Mouse (Mus musculus): ENCODE data around the gene Zfyve27. TPM values are rescaled to one million over a fixed set of nuclear protein-coding genes. Genes with fewer than 3 reads are reported as not detected.

Zfyve27 gene
- polyA plus RNA-seq, 1 experiment, result 53.1 TPM

DNA sequence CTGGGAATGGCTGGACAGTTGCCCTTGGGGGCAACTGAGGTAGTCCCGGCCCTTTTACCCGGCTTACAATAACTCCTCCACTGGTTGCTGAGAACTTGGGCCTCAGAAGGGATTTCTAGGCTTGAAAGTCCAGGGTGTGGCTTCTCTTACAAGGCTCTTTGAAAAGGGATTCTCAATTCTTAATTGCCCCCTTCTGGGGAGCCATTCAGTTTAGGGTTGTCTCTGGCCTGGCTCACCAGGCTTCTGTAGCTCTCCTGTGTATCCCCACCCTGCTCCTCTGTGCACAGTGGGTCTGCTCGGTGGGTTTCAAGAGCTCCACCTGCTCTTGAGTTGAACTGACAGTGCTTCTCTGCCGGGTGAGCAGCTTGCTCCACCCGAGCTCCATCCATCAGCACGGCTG, 46.2 kb downstream of the Zfyve27 start:
- no peak for TF ChIP-seq CTCF (IDR thresholded peaks at IDR 0.05; ENCODE audit: control insufficient read depth, insufficient read depth, low read length)
- no peak for TF ChIP-seq POLR2A (IDR thresholded peaks at IDR 0.05; ENCODE audit: borderline replicate concordance, control insufficient read depth, low read depth, low read length)
- no peaks in the 10 kb centered on the region for H3K4me1 ChIP-seq (ENCODE audit: control insufficient read depth, insufficient read depth, low read length)
- WGBS, result 54% methylated on average over 6 of the region's 6 CpGs
- H3K4me3 ChIP-seq (replicated peaks; ENCODE audit: control insufficient read depth, low read depth, low read length), result no peak overlapping the region
- H3K27ac ChIP-seq (ENCODE audit: control insufficient read depth, insufficient read depth, low read depth, low read length, poor library complexity), result no peak overlapping the region

DNA sequence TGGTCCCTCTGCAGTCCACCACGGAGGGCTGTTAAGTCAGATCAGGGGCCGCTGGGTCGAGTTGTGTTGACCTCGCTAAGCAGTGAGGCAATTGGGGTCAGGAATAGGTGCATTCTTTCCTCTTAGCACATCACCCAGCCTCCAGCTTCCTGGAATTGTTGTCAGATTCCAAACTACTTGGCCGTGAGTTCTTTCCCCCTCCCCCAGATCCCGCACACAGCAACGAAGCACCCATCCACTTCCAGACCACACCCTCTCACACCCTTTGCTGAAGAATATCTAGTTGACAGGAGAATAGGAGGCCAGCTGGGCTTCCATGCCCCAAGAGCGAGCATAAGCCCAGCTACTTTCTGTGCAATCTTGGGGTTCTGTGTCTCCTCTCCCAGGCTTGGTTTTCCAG, 48.2 kb downstream of the Zfyve27 start:
- 32% methylated on average over 8 of the region's 8 CpGs for WGBS
- Histone ChIP-seq H3K4me3 (replicated peaks; ENCODE audit: control insufficient read depth, low read depth, low read length) (no peak overlapping the region), H3K27ac (ENCODE audit: control insufficient read depth, insufficient read depth, low read depth, low read length, poor library complexity) (no peak overlapping the region), H3K4me1 (ENCODE audit: control insufficient read depth, insufficient read depth, low read length) (no peaks in the 10 kb centered on the region)
- TF ChIP-seq POLR2A (IDR thresholded peaks at IDR 0.05; ENCODE audit: borderline replicate concordance, control insufficient read depth, low read depth, low read length) (no peak), CTCF (IDR thresholded peaks at IDR 0.05; ENCODE audit: control insufficient read depth, insufficient read depth, low read length) (no peak)

DNA sequence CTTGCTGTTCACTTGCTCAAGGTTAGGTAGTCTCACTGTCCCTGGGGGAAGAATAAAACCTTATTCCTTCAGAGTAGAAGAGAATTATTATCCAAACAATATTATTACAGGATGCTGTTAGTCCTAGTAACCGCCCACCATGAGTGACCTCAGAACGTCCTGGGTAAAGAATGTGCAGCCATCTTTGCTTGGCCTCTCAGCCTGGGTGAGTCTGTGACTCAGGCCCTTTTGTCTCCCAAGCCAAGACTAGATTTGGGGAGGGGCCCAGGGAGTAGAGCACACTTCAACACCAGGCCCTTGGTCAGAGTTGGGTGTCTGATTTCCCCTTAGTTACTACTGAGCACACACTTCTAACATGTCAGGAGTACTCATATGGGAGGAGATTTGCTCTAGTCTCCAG, 50.9 kb downstream of the Zfyve27 start:
- 73% methylated on average over 2 of the region's 2 CpGs for WGBS

DNA sequence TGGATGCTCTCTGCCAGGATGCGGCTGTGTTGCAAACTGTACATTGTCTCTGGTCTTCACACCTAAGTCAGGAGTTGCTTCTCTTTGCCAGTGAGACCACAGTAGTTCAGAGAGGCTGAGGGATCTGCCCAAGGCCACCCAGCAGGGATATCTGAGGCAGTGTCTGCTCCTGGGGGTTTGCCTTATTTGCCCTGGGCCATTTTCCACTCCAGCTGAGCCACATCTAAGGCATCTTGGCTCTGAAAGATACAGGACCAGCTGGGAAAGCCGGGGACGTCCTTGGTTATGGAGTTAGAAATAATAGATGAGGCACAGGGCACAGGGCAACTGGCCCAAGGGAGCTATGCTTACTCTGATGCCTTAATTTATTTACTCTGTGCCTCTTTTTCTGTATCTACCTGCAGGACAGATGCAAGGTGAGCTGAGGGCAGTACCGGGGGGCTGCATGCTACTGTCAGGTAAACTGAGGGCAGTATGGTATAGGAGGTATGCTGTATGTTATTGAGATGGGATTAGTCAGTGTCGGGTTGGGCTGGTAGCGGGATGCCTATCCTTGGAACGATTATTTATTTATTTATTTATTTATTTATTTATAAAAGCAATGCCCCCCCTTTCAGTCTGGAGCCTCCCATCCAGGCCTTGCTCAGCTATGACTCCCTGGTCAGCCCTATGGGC, 53.1 kb downstream of the Zfyve27 start:
- Histone ChIP-seq H3K4me3 (replicated peaks; ENCODE audit: control insufficient read depth, low read depth, low read length) (no peak overlapping the region), H3K27ac (ENCODE audit: control insufficient read depth, insufficient read depth, low read depth, low read length, poor library complexity) (no peak overlapping the region), H3K4me1 (ENCODE audit: control insufficient read depth, insufficient read depth, low read length) (no peaks in the 10 kb centered on the region)
- WGBS, result 74% methylated on average over 7 of the region's 7 CpGs
- TF ChIP-seq POLR2A (IDR thresholded peaks at IDR 0.05; ENCODE audit: borderline replicate concordance, control insufficient read depth, low read depth, low read length) (no peak), CTCF (IDR thresholded peaks at IDR 0.05; ENCODE audit: control insufficient read depth, insufficient read depth, low read length) (no peak)

More for the DNA sequence above, 50.9 kb downstream of the Zfyve27 start:
- H3K27ac ChIP-seq (ENCODE audit: control insufficient read depth, insufficient read depth, low read depth, low read length, poor library complexity), result no peak overlapping the region
- no peaks in the 10 kb centered on the region for H3K4me1 ChIP-seq (ENCODE audit: control insufficient read depth, insufficient read depth, low read length)
- H3K4me3 ChIP-seq (replicated peaks; ENCODE audit: control insufficient read depth, low read depth, low read length), result no peak overlapping the region
- TF ChIP-seq CTCF (IDR thresholded peaks at IDR 0.05; ENCODE audit: control insufficient read depth, insufficient read depth, low read length), result no peak
- no peak for TF ChIP-seq POLR2A (IDR thresholded peaks at IDR 0.05; ENCODE audit: borderline replicate concordance, control insufficient read depth, low read depth, low read length)

DNA sequence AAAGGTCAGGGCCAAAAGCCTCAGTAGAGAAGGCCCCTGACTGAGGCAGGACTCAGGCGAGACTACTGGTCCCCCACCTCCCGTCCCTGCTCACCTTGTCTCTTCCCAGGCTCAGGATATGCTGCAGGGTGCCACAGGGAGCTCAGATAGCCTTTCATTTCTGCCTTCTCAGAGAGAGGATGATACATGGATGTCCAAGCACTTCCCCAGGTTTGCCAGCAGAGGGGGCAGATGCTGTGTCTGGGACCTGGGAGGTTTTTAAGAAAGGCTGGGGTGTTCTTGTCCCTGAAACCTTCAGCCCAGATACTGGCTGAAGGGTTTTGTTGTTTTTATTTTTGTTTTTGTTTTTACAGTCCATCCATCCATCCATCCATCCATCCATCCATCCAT, 53.6 kb downstream of the Zfyve27 start:
- peak; percentile 53 for TF ChIP-seq CTCF (IDR thresholded peaks at IDR 0.05; ENCODE audit: control insufficient read depth, insufficient read depth, low read length)
- TF ChIP-seq POLR2A (IDR thresholded peaks at IDR 0.05; ENCODE audit: borderline replicate concordance, control insufficient read depth, low read depth, low read length), result no peak

DNA sequence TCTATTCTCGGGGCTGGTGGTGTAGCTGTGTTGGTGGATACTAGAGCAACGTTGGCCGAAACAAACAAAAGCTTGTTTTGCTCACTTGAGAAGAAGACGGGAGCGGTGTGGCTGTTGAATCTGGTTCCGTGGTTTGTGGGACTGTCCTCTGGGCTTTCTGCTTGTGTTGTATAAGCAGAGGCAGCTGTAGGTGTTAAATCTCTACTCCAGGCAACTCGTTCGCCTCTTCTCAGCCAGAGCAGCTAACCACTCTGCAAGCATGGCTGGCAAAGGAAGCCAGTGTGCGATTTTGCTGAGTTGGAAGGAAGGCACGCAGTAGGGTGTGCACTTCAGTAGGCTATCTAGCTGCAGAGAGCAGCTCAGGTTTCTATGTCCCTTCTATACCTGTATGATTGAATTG, 62.7 kb downstream of the Zfyve27 start:
- Histone ChIP-seq H3K4me3 (replicated peaks; ENCODE audit: control insufficient read depth, low read depth, low read length) (no peak overlapping the region), H3K4me1 (ENCODE audit: control insufficient read depth, insufficient read depth, low read length) (no peaks in the 10 kb centered on the region), H3K27ac (ENCODE audit: control insufficient read depth, insufficient read depth, low read depth, low read length, poor library complexity) (no peak overlapping the region)
- 43% methylated on average over 10 of the region's 10 CpGs for WGBS
- no peak for TF ChIP-seq POLR2A (IDR thresholded peaks at IDR 0.05; ENCODE audit: borderline replicate concordance, control insufficient read depth, low read depth, low read length)
- no peak for TF ChIP-seq CTCF (IDR thresholded peaks at IDR 0.05; ENCODE audit: control insufficient read depth, insufficient read depth, low read length)

More for the DNA sequence above, 53.6 kb downstream of the Zfyve27 start:
- Histone ChIP-seq H3K4me1 (ENCODE audit: control insufficient read depth, insufficient read depth, low read length) (no peaks in the 10 kb centered on the region), H3K27ac (ENCODE audit: control insufficient read depth, insufficient read depth, low read depth, low read length, poor library complexity) (no peak overlapping the region), H3K4me3 (replicated peaks; ENCODE audit: control insufficient read depth, low read depth, low read length) (no peak overlapping the region)
- WGBS, result 21% methylated on average over 2 of the region's 2 CpGs

DNA sequence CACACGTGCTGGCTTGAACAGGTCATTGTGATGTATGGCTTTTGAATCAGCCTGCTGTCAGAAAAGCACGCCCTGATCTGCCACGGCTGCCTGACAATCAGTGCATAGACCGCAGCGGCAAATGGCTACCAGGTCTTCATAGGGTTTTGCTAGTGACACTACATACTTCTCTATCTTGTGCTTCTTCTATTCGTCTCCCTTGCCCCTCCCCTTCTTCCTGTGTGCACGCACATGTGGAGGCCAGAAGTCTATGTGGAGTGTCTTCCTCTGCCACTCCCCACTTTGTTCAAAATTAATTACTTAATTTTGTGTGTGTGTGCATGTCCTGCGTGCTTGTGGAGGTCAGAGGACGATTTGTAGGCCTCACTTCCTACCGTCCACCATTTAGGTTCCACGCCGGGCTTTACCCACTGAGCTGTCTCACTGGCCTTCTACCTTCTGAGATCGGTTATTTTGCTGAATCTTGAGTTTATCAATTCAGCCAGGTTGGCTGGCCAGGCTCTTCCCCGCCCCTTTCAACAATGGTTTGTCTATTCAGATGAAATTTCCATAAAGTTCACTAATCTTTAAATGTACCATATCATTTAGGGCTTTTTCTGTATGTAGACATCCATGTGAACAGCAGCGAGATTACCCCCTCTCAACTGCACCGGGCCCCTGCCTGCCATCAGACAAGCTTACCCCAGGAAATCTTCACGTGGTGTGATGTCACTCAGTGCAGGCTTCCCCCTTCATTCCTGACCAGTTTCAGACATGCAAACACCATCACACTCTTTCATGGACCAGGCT, 65.9 kb downstream of the Zfyve27 start:
- 72% methylated on average over 17 of the region's 17 CpGs for WGBS
- Histone ChIP-seq H3K4me1 (ENCODE audit: control insufficient read depth, insufficient read depth, low read length) (no peaks in the 10 kb centered on the region), H3K4me3 (replicated peaks; ENCODE audit: control insufficient read depth, low read depth, low read length) (no peak overlapping the region), H3K27ac (ENCODE audit: control insufficient read depth, insufficient read depth, low read depth, low read length, poor library complexity) (no peak overlapping the region)
- TF ChIP-seq POLR2A (IDR thresholded peaks at IDR 0.05; ENCODE audit: borderline replicate concordance, control insufficient read depth, low read depth, low read length), result no peak
- no peak for TF ChIP-seq CTCF (IDR thresholded peaks at IDR 0.05; ENCODE audit: control insufficient read depth, insufficient read depth, low read length)

DNA sequence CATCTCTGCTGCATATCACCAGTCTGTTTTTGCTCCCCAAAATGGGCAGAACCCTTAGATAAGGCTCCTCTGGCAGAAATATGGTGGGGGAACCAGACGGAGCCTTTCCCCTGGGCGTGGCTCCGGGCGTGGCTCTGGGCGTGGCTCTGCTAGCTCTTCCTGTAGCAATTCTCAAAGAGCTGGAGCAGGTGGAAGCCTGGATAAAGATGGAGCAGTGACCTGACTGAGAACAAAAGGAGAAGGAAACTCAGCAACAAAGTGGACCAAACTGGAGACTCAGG, 66.5 kb downstream of the Zfyve27 start:
- no peaks in the 10 kb centered on the region for H3K4me1 ChIP-seq (ENCODE audit: control insufficient read depth, insufficient read depth, low read length)
- TF ChIP-seq CTCF (IDR thresholded peaks at IDR 0.05; ENCODE audit: control insufficient read depth, insufficient read depth, low read length) (no peak), POLR2A (IDR thresholded peaks at IDR 0.05; ENCODE audit: borderline replicate concordance, control insufficient read depth, low read depth, low read length) (no peak)
- no peak overlapping the region for H3K27ac ChIP-seq (ENCODE audit: control insufficient read depth, insufficient read depth, low read depth, low read length, poor library complexity)
- WGBS, result 45% methylated on average over 5 of the region's 5 CpGs
- no peak overlapping the region for H3K4me3 ChIP-seq (replicated peaks; ENCODE audit: control insufficient read depth, low read depth, low read length)
